Mouse (Mus musculus): Measurements from ENCODE around the gene Stk32b.

Gene Stk32b

GRCm38 (mm10) chr5:37664962-37665361 is 52.0 kb downstream of the Stk32b start:
- DNase-seq (ENCODE audit: low spot score in 2 of 2) = no peak

- DNase-seq (ENCODE audit: low spot score in 2 of 2) = no peak
Observed at GRCm38 (mm10) chr5:37659177-37659576, 57.8 kb downstream of the Stk32b start.

GRCm38 (mm10) chr5:37657741-37658140 is 59.2 kb downstream of the Stk32b start:
- no peak for DNase-seq (ENCODE audit: low spot score in 2 of 2)

- DNase-seq (ENCODE audit: low spot score in 2 of 2) = no peak
Observed at GRCm38 (mm10) chr5:37655208-37655607, 61.8 kb downstream of the Stk32b start.

GRCm38 (mm10) chr5:37650681-37651211 is 66.2 kb downstream of the Stk32b start:
- no peak for DNase-seq (ENCODE audit: low spot score in 2 of 2)

- no peak for DNase-seq (ENCODE audit: low spot score in 2 of 2)
Observed at GRCm38 (mm10) chr5:37650089-37650601, 66.8 kb downstream of the Stk32b start.

GRCm38 (mm10) chr5:37644082-37644481 is 72.9 kb downstream of the Stk32b start:
- no peak for DNase-seq (ENCODE audit: low spot score in 2 of 2)

- no peak for DNase-seq (ENCODE audit: low spot score in 2 of 2)
Observed at GRCm38 (mm10) chr5:37642486-37642885, 74.5 kb downstream of the Stk32b start.

- DNase-seq (ENCODE audit: low spot score in 2 of 2) = no peak
Observed at GRCm38 (mm10) chr5:37634791-37635190, 82.2 kb downstream of the Stk32b start.

GRCm38 (mm10) chr5:37627437-37628163 is 89.4 kb downstream of the Stk32b start:
- no peak for DNase-seq (ENCODE audit: low spot score in 2 of 2)

- no peak for DNase-seq (ENCODE audit: low spot score in 2 of 2)
Observed at GRCm38 (mm10) chr5:37611874-37612273, 105.1 kb downstream of the Stk32b start.

GRCm38 (mm10) chr5:37599566-37599965 is 117.4 kb downstream of the Stk32b start:
- DNase-seq (ENCODE audit: low spot score in 2 of 2) = no peak

GRCm38 (mm10) chr5:37598271-37598670 is 118.7 kb downstream of the Stk32b start:
- no peak for DNase-seq (ENCODE audit: low spot score in 2 of 2)

GRCm38 (mm10) chr5:37592411-37592810 is 124.6 kb downstream of the Stk32b start:
- DNase-seq (ENCODE audit: low spot score in 2 of 2) = no peak

- peak in 1 of 2 experiments; percentile 3 for DNase-seq (ENCODE audit: low spot score in 2 of 2)
Observed at GRCm38 (mm10) chr5:37587861-37588260, 129.1 kb downstream of the Stk32b start.

GRCm38 (mm10) chr5:37586071-37586470 is 130.9 kb downstream of the Stk32b start:
- no peak for DNase-seq (ENCODE audit: low spot score in 2 of 2)

GRCm38 (mm10) chr5:37575427-37575826 is 141.5 kb downstream of the Stk32b start:
- DNase-seq (ENCODE audit: low spot score in 2 of 2) = no peak

- DNase-seq (ENCODE audit: low spot score in 2 of 2) = no peak
Observed at GRCm38 (mm10) chr5:37557274-37557815, 159.6 kb downstream of the Stk32b start.

GRCm38 (mm10) chr5:37554231-37554630 is 162.7 kb downstream of the Stk32b start:
- DNase-seq (ENCODE audit: low spot score in 2 of 2) = no peak

GRCm38 (mm10) chr5:37551649-37552048 is 165.3 kb downstream of the Stk32b start:
- no peak for DNase-seq (ENCODE audit: low spot score in 2 of 2)

- DNase-seq (ENCODE audit: low spot score in 2 of 2) = no peak
Observed at GRCm38 (mm10) chr5:37535726-37536293, 181.2 kb downstream of the Stk32b start.

GRCm38 (mm10) chr5:37535227-37535626 is 181.7 kb downstream of the Stk32b start:
- no peak for DNase-seq (ENCODE audit: low spot score in 2 of 2)

GRCm38 (mm10) chr5:37525363-37525762 is 191.6 kb downstream of the Stk32b start:
- no peak for DNase-seq (ENCODE audit: low spot score in 2 of 2)
